39 mouse cellular contexts compared by ENCODE assay signal in genomic region chr8:5129322-5129829, GRCm38 (mm10). TPM values are rescaled to one million over a fixed set of nuclear protein-coding genes. Genes with fewer than 3 reads are reported as not detected.
"Had no signal": no experiment of that assay in that cellular context is flagged by ENCODE, and none has a peak within 500 bp of the region (broad histone marks: within the 10 kb centered on the region; RNA-seq: fewer than 3 reads in every experiment).

No protein-coding gene starts in this region.

- H3K9ac ChIP-seq: embryonic facial prominence, embryonic 12.5 days; embryonic facial prominence, embryonic 13.5 days; embryonic facial prominence, embryonic 15.5 days; forebrain, embryonic 12.5 days; forebrain, embryonic 13.5 days; forebrain, embryonic 15.5 days; forebrain, postnatal 0 days had no signal

- H3K27ac ChIP-seq: embryonic facial prominence, embryonic 10.5 days; embryonic facial prominence, embryonic 12.5 days; embryonic facial prominence, embryonic 13.5 days; embryonic facial prominence, embryonic 15.5 days; forebrain, embryonic 12.5 days; forebrain, embryonic 13.5 days; forebrain, embryonic 15.5 days; gastrocnemius, adult 2 months; heart, adult 2 months had no signal

- H3K27me3 ChIP-seq: embryonic facial prominence, embryonic 12.5 days; embryonic facial prominence, embryonic 13.5 days; embryonic facial prominence, embryonic 15.5 days; forebrain, embryonic 12.5 days; forebrain, embryonic 13.5 days; forebrain, embryonic 15.5 days had no signal

- DNase-seq: cerebellum, adult 18-20 months; cerebellum, adult 2 months; cerebellum, adult 8-10 months; cerebellum, adult 9-10 months; cerebellum, adult 9-11 months; cerebellum, postnatal 10 days; cerebellum, postnatal 14 days; cerebellum, postnatal 36 days; embryo, embryonic 11 days; forebrain, postnatal 0 days; gastrocnemius, adult 2 months; gastrocnemius, postnatal 10 days; gastrocnemius, postnatal 14 days; gastrocnemius, postnatal 25 days; gastrocnemius, postnatal 36 days; heart, adult 11 months; heart, adult 18-20 months; heart, adult 2 months had no signal

- H3K4me3 ChIP-seq: embryonic facial prominence, embryonic 10.5 days; embryonic facial prominence, embryonic 12.5 days; embryonic facial prominence, embryonic 13.5 days; embryonic facial prominence, embryonic 15.5 days; erythroblast, embryonic 14.5 days; forebrain, embryonic 12.5 days; forebrain, embryonic 13.5 days; forebrain, embryonic 15.5 days; gastrocnemius, adult 2 months; heart, adult 2 months had no signal

- ATAC-seq: forebrain, embryonic 13.5 days; forebrain, embryonic 14.5 days; forebrain, embryonic 15.5 days; forebrain, embryonic 16.5 days; forebrain, postnatal 0 days had no signal

- H3K36me3 ChIP-seq: embryonic facial prominence, embryonic 10.5 days; embryonic facial prominence, embryonic 12.5 days; embryonic facial prominence, embryonic 13.5 days; embryonic facial prominence, embryonic 15.5 days; forebrain, embryonic 12.5 days; forebrain, embryonic 15.5 days had no signal

- H3K9me3 ChIP-seq: embryonic facial prominence, embryonic 10.5 days; embryonic facial prominence, embryonic 12.5 days; embryonic facial prominence, embryonic 13.5 days; embryonic facial prominence, embryonic 15.5 days; forebrain, embryonic 12.5 days; forebrain, embryonic 13.5 days; forebrain, embryonic 15.5 days had no signal

- H3K4me2 ChIP-seq: embryonic facial prominence, embryonic 12.5 days; embryonic facial prominence, embryonic 13.5 days; embryonic facial prominence, embryonic 15.5 days; forebrain, embryonic 12.5 days; forebrain, embryonic 13.5 days; forebrain, embryonic 15.5 days had no signal

- H3K4me1 ChIP-seq: embryonic facial prominence, embryonic 10.5 days; embryonic facial prominence, embryonic 12.5 days; embryonic facial prominence, embryonic 13.5 days; embryonic facial prominence, embryonic 15.5 days; forebrain, embryonic 12.5 days; forebrain, embryonic 13.5 days; forebrain, embryonic 15.5 days had no signal

RNA-seq across cellular contexts. Expression of gene Slc10a2, which starts 24.2 kb away (rescaled TPM):
- total RNA-seq: common myeloid progenitor, adult 5-6 weeks; forebrain, postnatal 0 days; gastrocnemius, adult 18-20 months; gastrocnemius, adult 2 months; gastrocnemius, adult 8-10 months; gastrocnemius, postnatal 10 days; gastrocnemius, postnatal 14 days; gastrocnemius, postnatal 25 days; gastrocnemius, postnatal 36 days; gastrocnemius, postnatal 4 days; granulocyte monocyte progenitor cell, adult 5-6 weeks; heart, adult 18-20 months; heart, adult 2 months; heart, adult 8-10 months had no signal
- polyA plus RNA-seq: cerebellum, adult 2 months; cortical plate, adult 2 months; embryonic facial prominence, embryonic 10.5 days; embryonic facial prominence, embryonic 11.5 days; embryonic facial prominence, embryonic 12.5 days; embryonic facial prominence, embryonic 13.5 days; embryonic facial prominence, embryonic 14.5 days; embryonic facial prominence, embryonic 15.5 days; erythroblast, embryonic 14.5 days; forebrain, embryonic 12.5 days; forebrain, embryonic 13.5 days; forebrain, embryonic 14.5 days; forebrain, embryonic 15.5 days; forebrain, embryonic 16.5 days; forebrain, postnatal 0 days; frontal cortex, adult 2 months; gonadal fat pad, adult 2 months; heart, adult 2 months had no signal
